Mouse (Mus musculus) CH12.LX (cell line): Measurements from ENCODE around the gene Dpf3. TPM values are rescaled to one million over a fixed set of nuclear protein-coding genes. Genes with fewer than 3 reads are reported as not detected.
A peak's percentile ranks its signal among the peaks of the same experiment; 100 is the strongest.

Source experiments
- DNase-seq: peaks from one replicate; pipeline ENCODE4 v3.0.0-alpha.2; 2013; ENCODE audit errors: extremely low read depth
- H3K27ac ChIP-seq: 2 replicates; pipeline ENCODE4 v1.5.1; 2012; ENCODE audit warnings: low read depth, mild to moderate bottlenecking, control low read depth, moderate library complexity; ENCODE audit not compliant: insufficient read depth
- H3K27me3 ChIP-seq: replicated peaks from 2 replicates; pipeline ENCODE3; 2012; ENCODE audit warnings: inconsistent platforms
- H3K36me3 ChIP-seq, 2 experiments: replicated peaks in 1 of 2; 2 replicates each; pipeline versions ENCODE3 to v1.6.1; 2012; ENCODE audit warnings: inconsistent platforms in 1 of 2, low read length in 1 of 2, mild to moderate bottlenecking in 1 of 2, mixed read lengths in 1 of 2, moderate library complexity in 1 of 2; ENCODE audit not compliant: control insufficient read depth in 1 of 2, insufficient read depth in 1 of 2
- H3K4me1 ChIP-seq, 2 experiments: 2 replicates each; pipeline ENCODE4 v1.6.1; 2012; ENCODE audit warnings: inconsistent platforms in 1 of 2, moderate library complexity in 1 of 2; ENCODE audit not compliant: insufficient read depth in 2 of 2, control insufficient read depth in 1 of 2
- H3K4me2 ChIP-seq: 2 replicates; pipeline ENCODE4 v1.6.1; 2012; ENCODE audit warnings: low read depth, mild to moderate bottlenecking, control low read depth; ENCODE audit not compliant: poor library complexity, insufficient read depth, severe bottlenecking
- H3K4me3 ChIP-seq, 3 experiments: fragments of 150-350 bp in 1 of 3; sonication (generic) in 1 of 3; replicated peaks in 1 of 3; 2 replicates each; pipeline versions ENCODE3 to v1.5.1; 2011 to 2012; ENCODE audit warnings: low read depth in 2 of 3, low read length in 2 of 3, mild to moderate bottlenecking in 2 of 3, moderate library complexity in 2 of 3, control low read depth in 1 of 3, improper control_type of control experiment in 1 of 3, inconsistent platforms in 1 of 3, mixed read lengths in 1 of 3; ENCODE audit not compliant: poor library complexity in 1 of 3
- H3K79me2 ChIP-seq: replicated peaks from 2 replicates; pipeline ENCODE4 v1.6.1; 2012; ENCODE audit warnings: mild to moderate bottlenecking, moderate library complexity; ENCODE audit not compliant: control insufficient read depth, poor library complexity, insufficient read depth, severe bottlenecking; ENCODE audit errors: extremely low read depth
- H3K9ac ChIP-seq: 2 replicates; pipeline ENCODE4 v1.6.1; 2012; ENCODE audit warnings: low read depth, mild to moderate bottlenecking, control low read depth, moderate library complexity; ENCODE audit not compliant: insufficient read depth
- H3K9me3 ChIP-seq: replicated peaks from 2 replicates; pipeline ENCODE3; 2012; ENCODE audit warnings: low read length, inconsistent platforms, mixed read lengths
- BHLHE40 ChIP-seq: IDR thresholded peaks from 2 replicates; pipeline ENCODE4 v1.6.1; 2011; ENCODE audit warnings: mild to moderate bottlenecking, low read depth, low read length, improper control_type of control experiment
- CHD1 ChIP-seq: IDR thresholded peaks from 2 replicates; pipeline ENCODE4 v1.6.1; 2012; ENCODE audit warnings: low read depth, low read length, improper control_type of control experiment, inconsistent platforms
- E2F4 ChIP-seq: IDR thresholded peaks from 2 replicates; pipeline ENCODE4 v1.6.1; 2011; ENCODE audit warnings: low read depth, low read length, improper control_type of control experiment; ENCODE audit not compliant: insufficient replicate concordance
- ELF1 ChIP-seq: IDR thresholded peaks from 2 replicates; pipeline ENCODE4 v1.6.1; 2014; ENCODE audit warnings: low read depth, mild to moderate bottlenecking, inconsistent platforms, low read length, improper control_type of control experiment
- GABPA ChIP-seq: IDR thresholded peaks from 2 replicates; pipeline ENCODE4 v1.6.1; 2012; ENCODE audit warnings: low read depth, low read length, improper control_type of control experiment, inconsistent platforms; ENCODE audit not compliant: insufficient replicate concordance
- HCFC1 ChIP-seq: IDR thresholded peaks from 2 replicates; pipeline ENCODE4 v1.6.1; 2012; ENCODE audit warnings: low read depth, mild to moderate bottlenecking, inconsistent platforms, low read length, improper control_type of control experiment
- IRF4 ChIP-seq: IDR thresholded peaks from 2 replicates; pipeline ENCODE4 v1.6.1; 2014; ENCODE audit warnings: low read depth, mild to moderate bottlenecking, inconsistent platforms, low read length, improper control_type of control experiment
- JUN ChIP-seq: IDR thresholded peaks from 2 replicates; pipeline ENCODE4 v1.6.1; 2011; ENCODE audit warnings: low read depth, mild to moderate bottlenecking, low read length, improper control_type of control experiment, moderate library complexity; ENCODE audit not compliant: insufficient read depth
- MAZ ChIP-seq: IDR thresholded peaks from 2 replicates; pipeline ENCODE4 v1.6.1; 2012; ENCODE audit warnings: low read depth, mild to moderate bottlenecking, inconsistent platforms, low read length, improper control_type of control experiment, moderate library complexity
- MEF2A ChIP-seq: IDR thresholded peaks from 2 replicates; pipeline ENCODE4 v1.6.1; 2014; ENCODE audit warnings: low read depth, mild to moderate bottlenecking, inconsistent platforms, low read length, improper control_type of control experiment, borderline replicate concordance
- MYC ChIP-seq: IDR thresholded peaks from 2 replicates; pipeline ENCODE4 v1.6.1; 2011; ENCODE audit warnings: low read depth, mild to moderate bottlenecking, improper control_type of control experiment, low read length
- NELFE ChIP-seq: IDR thresholded peaks from 2 replicates; pipeline ENCODE4 v1.6.1; 2011; ENCODE audit warnings: low read depth, low read length, improper control_type of control experiment
- POLR2AphosphoS2 ChIP-seq: IDR thresholded peaks from 2 replicates; pipeline ENCODE4 v1.6.1; 2011; ENCODE audit warnings: low read depth, low read length, improper control_type of control experiment
- RCOR1 ChIP-seq: conservative IDR thresholded peaks from 2 replicates; pipeline ENCODE4 v1.6.1; 2012; ENCODE audit warnings: low read depth, mild to moderate bottlenecking, inconsistent platforms, low read length, improper control_type of control experiment
- SIN3A ChIP-seq: IDR thresholded peaks from 2 replicates; pipeline ENCODE4 v1.6.1; 2012; ENCODE audit warnings: low read length, improper control_type of control experiment, inconsistent platforms
- SMC3 ChIP-seq: IDR thresholded peaks from 2 replicates; pipeline ENCODE4 v1.6.1; 2011; ENCODE audit warnings: low read depth, low read length, improper control_type of control experiment
- TCF12 ChIP-seq: IDR thresholded peaks from 2 replicates; pipeline ENCODE4 v1.6.1; 2014; ENCODE audit warnings: low read depth, mild to moderate bottlenecking, inconsistent platforms, low read length, improper control_type of control experiment
- UBTF ChIP-seq: IDR thresholded peaks from 2 replicates; pipeline ENCODE4 v1.6.1; 2012; ENCODE audit warnings: low read depth, mild to moderate bottlenecking, inconsistent platforms, low read length, improper control_type of control experiment, moderate library complexity
- USF1 ChIP-seq: IDR thresholded peaks from 2 replicates; pipeline ENCODE4 v1.6.1; 2014; ENCODE audit warnings: low read depth, mild to moderate bottlenecking, inconsistent platforms, low read length, improper control_type of control experiment
- ZKSCAN1 ChIP-seq: IDR thresholded peaks from 2 replicates; pipeline ENCODE4 v1.6.1; 2012; ENCODE audit warnings: low read depth, inconsistent platforms, low read length, improper control_type of control experiment, borderline replicate concordance
- dilution Hi-C: fragments of 300-500 bp; cut with MboI; formaldehyde crosslinking; loops from 2 replicates; pipeline ENCODE4 v1.14.3; 2020; ENCODE audit warnings: low sequenced_read_pairs; ENCODE audit not compliant: extremely low pct_unique_long_range_greater_than_20kb, extremely low pct_ligation_motif_present
- in situ Hi-C: fragments of 300-500 bp; cut with MboI; formaldehyde crosslinking; loops from 3 replicates; pipeline ENCODE4 v1.14.3; 2019; ENCODE audit warnings: low sequenced_read_pairs, low pct_ligation_motif_present, low pct_unique_long_range_greater_than_20kb, mixed read lengths
- polyA plus RNA-seq: library from polyadenylated mRNA; unstranded; fragments of >175 nt; gene quantifications from 2 replicates; pipeline ENCODE4 v1.2.1, GENCODE M21; 2012; ENCODE audit warnings: low read depth; ENCODE audit not compliant: insufficient read length
- total RNA-seq, 2 experiments: library from RNA; depleted of rRNA; stranded (reverse); fragments of 300-350 nt in 1 of 2; fragments of >200 nt in 1 of 2; gene quantifications; 2 replicates each; pipeline ENCODE4 v1.2.3; 2012 to 2014

Dpf3 gene
- total and polyA plus RNA-seq, 3 experiments = 0.42 to 1.2 (median 1.2) TPM

- Histone ChIP-seq H3K4me1 (peaks cover 10 to 13% of the 10 kb centered on the region in 2 experiments), H3K4me3 (no peak overlapping the region), H3K9ac (no peak overlapping the region), H3K9me3 (no peaks in the 10 kb centered on the region), H3K27me3 (no peaks in the 10 kb centered on the region), H3K79me2 (no peaks in the 10 kb centered on the region), H3K4me2 (0 out of 2 replicates have a peak overlapping the region, but pooled peaks have one; percentile 18), H3K27ac (peak overlapping the region; percentile 55; the same call in 1 of the 2 replicates), H3K36me3 (peaks cover 39 to 91% of the 10 kb centered on the region in 2 experiments)
- in situ Hi-C loops = no loop called here
- dilution Hi-C loops = no loop called here
- no peak for DNase-seq
- TF ChIP-seq MYC (no peak), RCOR1 (no peak), ELF1 (no peak), CHD1 (no peak), UBTF (no peak), SIN3A (no peak), MAZ (no peak)
Measured at GRCm38 (mm10) chr12:83536039-83536438, 48.5 kb upstream of the Dpf3 start.

GRCm38 (mm10) chr12:83535428-83535827 is 47.9 kb upstream of the Dpf3 start:
- Histone ChIP-seq H3K36me3 (peaks cover 33 to 89% of the 10 kb centered on the region in 2 experiments), H3K27me3 (no peaks in the 10 kb centered on the region), H3K4me3 (no peak overlapping the region), H3K27ac (peak overlapping the region; percentile 55; the same call in 1 of the 2 replicates), H3K9me3 (no peaks in the 10 kb centered on the region), H3K4me2 (0 out of 2 replicates have a peak overlapping the region, but pooled peaks have one; percentile 18), H3K9ac (0 out of 2 replicates have a peak overlapping the region, but pooled peaks have one; percentile 33), H3K79me2 (no peaks in the 10 kb centered on the region), H3K4me1 (peaks cover 10 to 13% of the 10 kb centered on the region in 2 experiments)
- DNase-seq = no peak
- in situ Hi-C loops (no loop called here), dilution Hi-C loops (no loop called here)
- TF ChIP-seq MAZ (no peak), SMC3 (no peak), E2F4 (no peak), ZKSCAN1 (no peak), TCF12 (no peak), NELFE (no peak), BHLHE40 (peak; percentile 81), JUN (no peak), MYC (0 out of 2 replicates have a peak, but pooled peaks have one; percentile 41), POLR2AphosphoS2 (no peak), SIN3A (no peak), CHD1 (peak; percentile 94; the same call in 1 of the 2 replicates), RCOR1 (no peak), IRF4 (no peak), MEF2A (no peak), HCFC1 (no peak), GABPA (no peak), USF1 (no peak)
